Mouse (Mus musculus) E14TG2a.4 (cell line): Measurements from ENCODE around the gene Scnn1a.

ENCODE experiments used
- CTCF ChIP-seq: conservative IDR thresholded peaks from 2 replicates; pipeline ENCODE4 v1.5.1; 2014; ENCODE audit warnings: low read length
- POU5F1 ChIP-seq: IDR thresholded peaks from 2 replicates; pipeline ENCODE4 v1.6.1; 2014; ENCODE audit warnings: low read length, borderline replicate concordance

GRCm38 (mm10) chr6:125351368-125352045 lies 31.0 kb downstream of the Scnn1a start:
- TF ChIP-seq CTCF (no peak), POU5F1 (no peak)
